Mouse (Mus musculus): ENCODE measurements at regions not wholly inside any gene's neighbourhood (a gene's known extent, or its start where the extent isn't known, plus 50 kb on each side); places are given as distances from the start of the nearest gene placed in this dataset.

DNA sequence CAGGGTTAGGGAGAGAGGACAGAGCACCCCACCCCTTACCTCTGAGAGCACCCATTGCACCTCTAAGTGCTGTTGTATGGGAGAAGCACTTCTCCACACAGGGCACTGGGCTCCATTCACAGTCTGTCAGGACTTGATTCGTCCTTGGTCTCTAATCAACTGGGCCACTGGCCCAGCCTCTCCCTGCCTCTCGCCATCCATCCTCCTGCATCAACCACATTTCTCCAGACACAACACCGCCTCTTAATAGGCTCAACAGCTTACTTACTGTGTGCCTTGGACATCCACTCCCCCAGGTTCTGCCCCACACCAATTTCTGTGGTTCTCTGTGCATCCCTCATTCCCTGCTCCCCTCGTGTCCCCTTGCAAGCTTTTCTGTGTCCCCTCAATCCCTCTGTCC, 166.9 kb downstream of the Zfp36l1 start:
- Histone ChIP-seq H3K36me3 (replicated peaks) (no peaks in the 10 kb centered on the region), H3K4me3 (ENCODE audit: low read depth, low read length) (no peak overlapping the region), H3K4me1 (ENCODE audit: insufficient read depth, low read depth, low read length) (peaks cover 41% of the 10 kb centered on the region), H3K9me3 (replicated peaks) (no peaks in the 10 kb centered on the region), H3K27me3 (ENCODE audit: insufficient read depth, low read length) (no peaks in the 10 kb centered on the region)
- DNase-seq (ENCODE audit: low spot score) (no peak), ATAC-seq (ENCODE audit: extremely low read depth, insufficient number of reproducible peaks, low FRiP score, poor library complexity, severe bottlenecking) (no peak)
- TF ChIP-seq CTCF (IDR thresholded peaks at IDR 0.05; ENCODE audit: low read depth, low read length), result no peak
- TF ChIP-seq GATA2 (IDR thresholded peaks at IDR 0.05; ENCODE audit: borderline replicate concordance, low read depth, low read length), result no peak
- no peak for TF ChIP-seq TAL1 (conservative IDR thresholded peaks at IDR 0.05; ENCODE audit: low read depth, low read length)
- TF ChIP-seq POLR2AphosphoS5 (IDR thresholded peaks at IDR 0.05; ENCODE audit: insufficient replicate concordance, low read depth, low read length), result no peak
- TF ChIP-seq GATA1 (IDR thresholded peaks at IDR 0.05; ENCODE audit: borderline replicate concordance, low read length), result no peak

GRCm38 (mm10) chr12:79944714-79945493, 167.9 kb downstream of the Zfp36l1 start:
- DNase-seq (ENCODE audit: low spot score) (peak; percentile 63), ATAC-seq (ENCODE audit: extremely low read depth, insufficient number of reproducible peaks, low FRiP score, poor library complexity, severe bottlenecking) (no peak; the same call in 1 of the 2 replicates)
- no peak for TF ChIP-seq GATA2 (IDR thresholded peaks at IDR 0.05; ENCODE audit: borderline replicate concordance, low read depth, low read length)
- TF ChIP-seq POLR2AphosphoS5 (IDR thresholded peaks at IDR 0.05; ENCODE audit: insufficient replicate concordance, low read depth, low read length), result no peak
- no peak for TF ChIP-seq CTCF (IDR thresholded peaks at IDR 0.05; ENCODE audit: low read depth, low read length)
- no peak for TF ChIP-seq TAL1 (conservative IDR thresholded peaks at IDR 0.05; ENCODE audit: low read depth, low read length)
- TF ChIP-seq GATA1 (IDR thresholded peaks at IDR 0.05; ENCODE audit: borderline replicate concordance, low read length), result no peak

DNA sequence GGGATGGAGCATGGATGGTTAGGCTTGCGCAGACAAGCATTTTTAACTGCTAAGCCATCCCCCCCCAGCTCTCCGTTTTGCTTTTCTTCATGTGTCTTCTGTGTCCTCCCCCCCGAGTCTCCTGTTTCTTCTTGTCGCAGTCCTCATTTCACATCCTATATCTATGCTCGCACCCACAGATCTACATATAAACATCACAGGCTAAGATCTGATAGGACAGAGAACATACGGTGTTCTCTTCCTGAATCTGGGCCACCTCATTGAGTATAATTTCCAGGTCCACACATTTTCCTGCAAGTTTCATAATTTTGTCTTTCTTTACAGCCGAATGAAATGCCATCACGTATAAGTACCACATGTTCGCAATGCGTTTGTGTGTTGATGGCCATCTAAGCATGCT, 168.7 kb downstream of the Zfp36l1 start:
- Histone ChIP-seq H3K27me3 (ENCODE audit: insufficient read depth, low read length) (peaks cover 5% of the 10 kb centered on the region), H3K36me3 (replicated peaks) (no peaks in the 10 kb centered on the region), H3K4me1 (ENCODE audit: insufficient read depth, low read depth, low read length) (peaks cover 44% of the 10 kb centered on the region), H3K9me3 (replicated peaks) (no peaks in the 10 kb centered on the region), H3K4me3 (ENCODE audit: low read depth, low read length) (no peak overlapping the region)
- TF ChIP-seq POLR2AphosphoS5 (IDR thresholded peaks at IDR 0.05; ENCODE audit: insufficient replicate concordance, low read depth, low read length) (no peak), GATA2 (IDR thresholded peaks at IDR 0.05; ENCODE audit: borderline replicate concordance, low read depth, low read length) (no peak), TAL1 (conservative IDR thresholded peaks at IDR 0.05; ENCODE audit: low read depth, low read length) (no peak), GATA1 (IDR thresholded peaks at IDR 0.05; ENCODE audit: borderline replicate concordance, low read length) (no peak), CTCF (IDR thresholded peaks at IDR 0.05; ENCODE audit: low read depth, low read length) (no peak)
- DNase-seq (ENCODE audit: low spot score) (no peak), ATAC-seq (ENCODE audit: extremely low read depth, insufficient number of reproducible peaks, low FRiP score, poor library complexity, severe bottlenecking) (no peak)

More at GRCm38 (mm10) chr12:79944714-79945493, 167.9 kb downstream of the Zfp36l1 start:
- Histone ChIP-seq H3K27me3 (ENCODE audit: insufficient read depth, low read length) (no peaks in the 10 kb centered on the region), H3K9me3 (replicated peaks) (no peaks in the 10 kb centered on the region), H3K4me1 (ENCODE audit: insufficient read depth, low read depth, low read length) (peaks cover 41% of the 10 kb centered on the region), H3K4me3 (ENCODE audit: low read depth, low read length) (peak overlapping the region; percentile 24; the same call in 1 of the 2 replicates), H3K36me3 (replicated peaks) (no peaks in the 10 kb centered on the region)

DNA sequence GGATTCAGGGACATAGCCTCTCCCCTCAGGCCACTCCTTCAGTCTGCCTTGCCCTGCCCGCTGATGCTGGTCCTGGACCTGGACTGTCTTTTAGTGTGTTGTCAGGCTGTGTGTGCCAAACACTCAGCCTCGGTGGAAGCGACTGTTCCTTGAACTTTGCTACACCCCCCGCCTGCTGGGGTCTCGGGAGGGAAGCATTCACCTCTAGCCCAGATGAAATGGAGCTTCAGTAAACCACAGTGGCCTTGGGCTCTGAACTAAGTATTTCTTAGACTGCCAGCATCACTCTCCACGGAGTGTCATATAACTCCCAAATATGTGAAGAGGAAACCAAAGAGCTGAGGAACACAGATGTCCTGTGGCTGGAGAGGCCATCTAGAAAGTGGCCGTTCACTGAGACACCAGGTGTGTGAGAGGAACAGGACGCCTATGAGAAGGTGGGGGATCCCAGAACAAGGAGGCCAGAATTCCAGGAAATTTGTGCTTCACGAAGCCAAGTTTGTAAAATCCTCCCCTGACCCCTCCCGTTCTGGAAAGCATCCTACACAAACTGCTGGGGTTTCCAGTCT, 170.2 kb downstream of the Zfp36l1 start:
- DNase-seq (ENCODE audit: low spot score) (no peak), ATAC-seq (ENCODE audit: extremely low read depth, insufficient number of reproducible peaks, low FRiP score, poor library complexity, severe bottlenecking) (no peak)
- H3K36me3 ChIP-seq (replicated peaks), result no peaks in the 10 kb centered on the region
- peaks cover 45% of the 10 kb centered on the region for H3K4me1 ChIP-seq (ENCODE audit: insufficient read depth, low read depth, low read length)
- H3K9me3 ChIP-seq (replicated peaks), result no peaks in the 10 kb centered on the region
- H3K4me3 ChIP-seq (ENCODE audit: low read depth, low read length), result no peak overlapping the region
- H3K27me3 ChIP-seq (ENCODE audit: insufficient read depth, low read length), result peaks cover 11% of the 10 kb centered on the region
- TF ChIP-seq GATA2 (IDR thresholded peaks at IDR 0.05; ENCODE audit: borderline replicate concordance, low read depth, low read length) (no peak), POLR2AphosphoS5 (IDR thresholded peaks at IDR 0.05; ENCODE audit: insufficient replicate concordance, low read depth, low read length) (no peak), GATA1 (IDR thresholded peaks at IDR 0.05; ENCODE audit: borderline replicate concordance, low read length) (no peak), TAL1 (conservative IDR thresholded peaks at IDR 0.05; ENCODE audit: low read depth, low read length) (no peak), CTCF (IDR thresholded peaks at IDR 0.05; ENCODE audit: low read depth, low read length) (no peak)

- Histone ChIP-seq H3K9me3 (replicated peaks) (no peaks in the 10 kb centered on the region), H3K27me3 (ENCODE audit: insufficient read depth, low read length) (peaks cover 19% of the 10 kb centered on the region), H3K4me3 (ENCODE audit: low read depth, low read length) (no peak overlapping the region), H3K36me3 (replicated peaks) (no peaks in the 10 kb centered on the region), H3K4me1 (ENCODE audit: insufficient read depth, low read depth, low read length) (peaks cover 44% of the 10 kb centered on the region)
- no peak for DNase-seq (ENCODE audit: low spot score)
- ATAC-seq (ENCODE audit: extremely low read depth, insufficient number of reproducible peaks, low FRiP score, poor library complexity, severe bottlenecking), result no peak
- TF ChIP-seq TAL1 (conservative IDR thresholded peaks at IDR 0.05; ENCODE audit: low read depth, low read length), result no peak
- no peak for TF ChIP-seq POLR2AphosphoS5 (IDR thresholded peaks at IDR 0.05; ENCODE audit: insufficient replicate concordance, low read depth, low read length)
- no peak for TF ChIP-seq GATA1 (IDR thresholded peaks at IDR 0.05; ENCODE audit: borderline replicate concordance, low read length)
- TF ChIP-seq CTCF (IDR thresholded peaks at IDR 0.05; ENCODE audit: low read depth, low read length), result no peak
- no peak for TF ChIP-seq GATA2 (IDR thresholded peaks at IDR 0.05; ENCODE audit: borderline replicate concordance, low read depth, low read length)
These were observed 171.0 kb downstream of the Zfp36l1 start for GRCm38 (mm10) chr12:79941828-79942227.

- H3K27me3 ChIP-seq (ENCODE audit: insufficient read depth, low read length), result peaks cover 24% of the 10 kb centered on the region
- ATAC-seq (ENCODE audit: extremely low read depth, insufficient number of reproducible peaks, low FRiP score, poor library complexity, severe bottlenecking) (no peak), DNase-seq (ENCODE audit: low spot score) (no peak)
- H3K36me3 ChIP-seq (replicated peaks), result no peaks in the 10 kb centered on the region
- TF ChIP-seq CTCF (IDR thresholded peaks at IDR 0.05; ENCODE audit: low read depth, low read length), result no peak
- no peak for TF ChIP-seq GATA1 (IDR thresholded peaks at IDR 0.05; ENCODE audit: borderline replicate concordance, low read length)
- no peak for TF ChIP-seq TAL1 (conservative IDR thresholded peaks at IDR 0.05; ENCODE audit: low read depth, low read length)
- TF ChIP-seq GATA2 (IDR thresholded peaks at IDR 0.05; ENCODE audit: borderline replicate concordance, low read depth, low read length), result no peak
- TF ChIP-seq POLR2AphosphoS5 (IDR thresholded peaks at IDR 0.05; ENCODE audit: insufficient replicate concordance, low read depth, low read length), result no peak
- H3K9me3 ChIP-seq (replicated peaks), result no peaks in the 10 kb centered on the region
- H3K4me3 ChIP-seq (ENCODE audit: low read depth, low read length), result no peak overlapping the region
- peaks cover 22% of the 10 kb centered on the region for H3K4me1 ChIP-seq (ENCODE audit: insufficient read depth, low read depth, low read length)
These were observed 173.4 kb downstream of the Zfp36l1 start for GRCm38 (mm10) chr12:79939436-79939835.
